Mouse (Mus musculus) intestine, embryonic 16.5 days (tissue): ENCODE measurements around the gene Gm20388. TPM values are rescaled to one million over a fixed set of nuclear protein-coding genes. Genes with fewer than 3 reads are reported as not detected.
A peak's percentile ranks its signal among the peaks of the same experiment; 100 is the strongest.

Source experiments
- ATAC-seq: fragments of 200-750 bp; cut with Nextera tagmentation; 2 replicates; pipeline ENCODE4 v1.8.0; 2017; ENCODE audit warnings: moderate TSS enrichment, moderate library complexity
- H3K27ac ChIP-seq: fragments of 300-500 bp; sonication (generic); 2 replicates; pipeline ENCODE4 v1.5.1; 2014; ENCODE audit warnings: mild to moderate bottlenecking, low read length
- H3K27me3 ChIP-seq: fragments of 300-500 bp; sonication (generic); replicated peaks from 2 replicates; pipeline ENCODE4 v1.6.1; 2014; ENCODE audit warnings: low read length, control low read depth, mixed read lengths; ENCODE audit not compliant: control insufficient read depth, insufficient read depth
- H3K36me3 ChIP-seq: fragments of 300-500 bp; sonication (generic); 2 replicates; pipeline ENCODE4 v1.6.1; 2014; ENCODE audit warnings: low read length, control low read depth; ENCODE audit not compliant: control insufficient read depth, insufficient read depth
- H3K4me1 ChIP-seq: fragments of 300-500 bp; sonication (generic); 2 replicates; pipeline ENCODE4 v1.6.1; 2014; ENCODE audit warnings: low read length, control low read depth, mixed read lengths; ENCODE audit not compliant: control insufficient read depth, insufficient read depth
- H3K4me2 ChIP-seq: fragments of 300-500 bp; sonication (generic); 2 replicates; pipeline ENCODE4 v1.6.1; 2014; ENCODE audit warnings: low read depth, low read length, control low read depth
- H3K4me3 ChIP-seq: fragments of 300-500 bp; sonication (generic); 2 replicates; pipeline ENCODE4 v1.5.1; 2014; ENCODE audit warnings: mild to moderate bottlenecking, low read length
- H3K9ac ChIP-seq: fragments of 300-500 bp; sonication (generic); 2 replicates; pipeline ENCODE4 v1.6.1; 2014; ENCODE audit warnings: low read depth, low read length
- H3K9me3 ChIP-seq: fragments of 300-500 bp; sonication (generic); 2 replicates; pipeline ENCODE4 v1.6.1; 2016; ENCODE audit warnings: low read length, control low read depth; ENCODE audit not compliant: control insufficient read depth
- WGBS: fragments of 180-500 bp; shearing (Covaris S2); extraction: QIAGEN DNeasy Blood & Tissue Kit; methylation state at CpG from one replicate; pipeline ENCODE4 v1.1.7; 2014; 5-methylcytosine and 5-hydroxymethylcytosine counted together
- polyA plus RNA-seq: library from polyadenylated mRNA; unstranded; fragments of >200 nt; fragmentation: Nextera tagmentation; extraction: Ambion mirVana; gene quantifications from 2 replicates; pipeline ENCODE4 v1.2.1, GENCODE M21; 2015

Gm20388 gene
- polyA plus RNA-seq, 1 experiment from 2014 or later = 5.8 TPM

DNA sequence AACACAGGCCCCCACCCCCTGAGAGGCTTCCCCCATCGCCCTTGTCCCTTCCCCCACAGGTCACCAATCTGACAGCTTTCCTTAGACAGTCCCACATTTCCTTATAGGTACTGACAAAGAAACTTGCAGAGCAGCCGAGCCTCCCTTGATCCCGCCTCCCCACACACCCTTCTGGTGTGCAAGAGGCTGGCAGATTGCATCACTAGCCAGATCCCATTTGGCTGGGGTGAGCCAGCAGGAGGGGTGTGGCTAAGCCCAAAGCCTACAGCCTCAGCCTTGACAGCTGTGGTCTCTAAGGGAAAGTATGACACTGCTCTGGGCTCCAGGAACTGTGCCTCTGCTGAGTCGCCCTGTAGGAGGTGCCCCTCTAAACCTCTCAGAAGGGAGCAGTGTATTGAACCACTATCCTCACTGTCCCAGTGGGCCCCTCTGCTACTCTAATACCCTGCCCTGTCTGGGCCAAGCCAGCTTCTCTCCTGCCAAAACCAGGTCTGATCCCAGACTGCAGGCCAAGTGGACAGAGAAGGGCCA is 1987.8 kb downstream of the Gm20388 start:
- Histone ChIP-seq H3K9me3 (no peaks in the 10 kb centered on the region), H3K9ac (peak overlapping the region; percentile 38), H3K27ac (peak overlapping the region; percentile 99), H3K36me3 (no peaks in the 10 kb centered on the region), H3K4me1 (peaks cover 41% of the 10 kb centered on the region), H3K4me3 (peak overlapping the region; percentile 33), H3K4me2 (peak overlapping the region; percentile 53), H3K27me3 (no peaks in the 10 kb centered on the region)
- 0% methylated on average over 4 of the region's 4 CpGs for WGBS
- ATAC-seq = peak; percentile 94

DNA sequence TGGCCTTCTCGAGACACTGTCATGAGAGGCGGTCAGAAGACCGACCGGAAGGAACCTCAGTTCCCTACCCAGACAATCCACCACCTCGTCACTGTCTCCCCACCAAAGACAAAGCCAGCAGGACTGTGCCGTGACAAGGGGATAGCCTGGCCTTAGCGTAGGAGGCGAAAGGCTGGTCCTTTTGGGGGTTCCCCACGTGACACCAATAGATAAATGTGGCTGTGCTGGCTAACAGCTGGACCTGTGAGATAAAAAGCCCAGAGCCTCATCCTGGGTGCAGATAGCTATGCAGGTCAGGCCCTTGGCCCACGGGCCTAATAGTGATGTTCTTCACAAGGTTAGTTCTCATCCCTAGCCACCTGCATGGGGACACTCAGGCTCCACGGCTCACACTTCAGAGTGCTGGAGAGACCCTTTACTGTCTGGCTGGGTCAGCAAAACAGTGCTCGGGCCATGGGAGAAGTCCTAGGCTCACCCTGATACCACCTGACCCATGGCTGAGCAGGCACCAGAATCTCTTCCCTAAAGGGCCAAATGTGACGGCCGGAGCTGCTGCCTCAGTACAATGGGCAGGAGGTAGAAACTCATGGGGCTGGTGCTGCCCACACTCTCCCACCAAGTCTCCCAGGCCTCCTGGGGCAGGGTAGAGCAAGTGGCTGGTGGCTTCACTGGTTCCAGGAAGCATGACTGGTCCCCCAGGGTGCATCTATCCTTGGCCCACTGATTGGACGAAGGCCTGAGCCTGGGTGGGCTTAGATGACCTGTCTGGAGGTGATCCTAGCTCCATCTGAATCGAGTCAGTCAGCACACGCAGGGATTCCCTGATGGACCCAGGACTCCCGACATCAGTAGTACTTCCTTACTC is 1988.8 kb downstream of the Gm20388 start:
- Histone ChIP-seq H3K9me3 (no peaks in the 10 kb centered on the region), H3K4me3 (no peak overlapping the region), H3K4me2 (no peak overlapping the region; the same call in 1 of the 2 replicates), H3K4me1 (peaks cover 47% of the 10 kb centered on the region), H3K36me3 (no peaks in the 10 kb centered on the region), H3K27ac (peak overlapping the region; percentile 99), H3K9ac (peak overlapping the region; percentile 38; the same call in 1 of the 2 replicates), H3K27me3 (no peaks in the 10 kb centered on the region)
- WGBS = 74% methylated on average over 18 of the region's 18 CpGs
- no peak for ATAC-seq

DNA sequence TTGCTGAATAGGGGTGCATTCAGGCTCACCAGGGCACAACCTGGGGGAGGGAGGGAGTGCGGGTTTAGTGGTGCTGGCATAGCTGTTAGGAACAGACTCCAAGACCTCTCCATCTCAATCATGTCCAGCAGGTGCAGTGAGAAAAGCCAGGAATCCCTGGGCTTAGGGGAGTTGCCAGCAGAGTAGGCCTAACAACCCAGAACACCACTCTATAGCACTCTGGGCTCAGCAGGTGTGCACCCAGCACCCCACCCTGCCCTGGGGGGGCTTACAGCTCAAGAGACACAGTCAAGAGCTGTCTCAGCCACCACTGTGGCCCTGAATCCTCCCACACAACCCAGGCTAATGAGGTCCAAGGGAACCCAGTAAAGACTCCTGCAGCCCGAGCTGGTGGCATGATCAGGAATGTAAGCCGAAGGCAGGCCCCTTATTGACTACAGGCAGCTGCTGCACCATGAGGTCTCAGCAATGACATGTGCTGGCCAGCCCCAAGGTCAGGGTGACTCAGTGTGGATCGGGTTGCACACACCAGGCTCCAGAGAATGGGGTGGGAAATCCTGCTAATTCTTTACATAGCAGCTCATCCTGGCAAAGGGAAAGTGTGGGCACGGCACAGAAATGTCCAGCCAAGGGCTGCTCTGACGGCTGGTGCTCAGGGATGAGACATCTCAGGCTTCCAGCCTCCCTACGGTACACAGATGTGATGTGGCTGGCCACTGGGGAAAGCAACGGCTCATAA is 1991.0 kb downstream of the Gm20388 start:
- Histone ChIP-seq H3K9me3 (no peaks in the 10 kb centered on the region), H3K4me3 (no peak overlapping the region), H3K4me1 (peaks cover 48% of the 10 kb centered on the region), H3K27me3 (no peaks in the 10 kb centered on the region), H3K27ac (no peak overlapping the region), H3K9ac (no peak overlapping the region), H3K36me3 (no peaks in the 10 kb centered on the region), H3K4me2 (no peak overlapping the region)
- WGBS = 55% methylated on average over 8 of the region's 8 CpGs
- no peak for ATAC-seq

DNA sequence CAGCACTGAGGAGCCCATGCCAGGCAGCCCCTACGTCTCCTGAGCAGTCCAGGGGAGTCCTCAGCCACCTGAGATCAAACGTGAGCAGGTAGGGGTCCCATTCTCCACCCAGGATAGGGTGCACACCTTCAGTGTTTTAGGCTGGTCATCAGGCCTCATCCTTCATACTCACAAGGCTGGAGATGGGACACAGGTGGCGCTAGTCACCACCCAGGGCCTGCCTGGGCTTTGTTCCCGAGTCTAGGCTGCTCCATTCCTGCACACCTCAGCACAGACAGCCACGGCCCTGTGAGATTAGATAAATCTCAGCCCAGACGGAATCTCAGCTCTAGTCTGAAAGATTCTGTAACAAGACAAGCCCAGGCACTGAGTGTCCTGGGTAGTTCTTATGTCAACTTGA is 1993.3 kb downstream of the Gm20388 start:
- Histone ChIP-seq H3K9ac (no peak overlapping the region), H3K9me3 (no peaks in the 10 kb centered on the region), H3K27ac (no peak overlapping the region), H3K27me3 (no peaks in the 10 kb centered on the region), H3K4me3 (no peak overlapping the region), H3K4me2 (no peak overlapping the region), H3K4me1 (peaks cover 36% of the 10 kb centered on the region), H3K36me3 (no peaks in the 10 kb centered on the region)
- 55% methylated on average over 6 of the region's 6 CpGs for WGBS
- ATAC-seq = no peak

DNA sequence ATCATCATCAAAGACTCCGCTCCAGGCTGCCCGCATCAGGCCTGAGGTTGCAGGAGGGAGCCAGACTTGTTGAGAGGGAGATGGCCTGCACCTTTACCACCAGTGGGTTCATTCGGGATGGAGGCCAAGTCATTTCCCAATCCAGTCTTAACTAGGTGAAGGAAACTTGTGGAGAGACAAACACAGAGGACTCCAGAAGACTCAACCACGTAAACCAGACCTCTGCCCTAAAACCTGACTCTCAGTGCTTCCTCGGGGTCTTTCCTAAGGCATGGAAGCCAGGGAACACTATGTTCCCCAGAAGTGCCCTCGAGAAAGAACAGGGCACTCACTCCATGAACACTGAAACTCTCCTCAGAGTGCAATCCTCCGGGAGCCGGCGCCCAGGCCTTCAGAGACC is 1994.4 kb downstream of the Gm20388 start:
- no peak overlapping the region for H3K4me3 ChIP-seq

DNA sequence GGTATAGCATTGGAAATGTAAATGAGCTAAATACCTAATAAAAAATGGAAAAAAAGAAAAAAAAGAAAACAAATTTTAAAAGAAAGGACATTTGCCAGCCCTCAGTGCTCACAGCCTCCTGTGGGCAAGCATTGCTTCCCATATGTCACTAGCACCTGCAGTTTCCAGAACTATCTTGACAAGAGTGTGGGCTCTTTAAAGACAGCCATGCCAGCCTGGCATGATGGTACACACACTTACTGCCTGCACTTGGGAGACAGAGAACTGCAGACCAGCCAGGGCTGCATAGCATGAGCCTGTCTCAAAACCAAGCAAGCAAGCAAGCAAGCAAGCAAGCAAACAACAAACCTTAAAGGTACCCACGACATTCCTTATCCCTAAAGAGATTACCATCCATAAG is 1994.8 kb downstream of the Gm20388 start:
- Histone ChIP-seq H3K4me3 (peak overlapping the region; percentile 82), H3K4me2 (peak overlapping the region; percentile 99), H3K27ac (no peak overlapping the region), H3K9ac (peak overlapping the region; percentile 74; the same call in 1 of the 2 replicates), H3K36me3 (no peaks in the 10 kb centered on the region), H3K9me3 (no peaks in the 10 kb centered on the region), H3K4me1 (peaks cover 29% of the 10 kb centered on the region), H3K27me3 (no peaks in the 10 kb centered on the region)
- WGBS = 53% methylated on average over 1 of the region's 1 CpGs
- ATAC-seq = no peak

More for the DNA sequence above, 1994.4 kb downstream of the Gm20388 start:
- H3K4me2 ChIP-seq = peak overlapping the region; percentile 99
- H3K4me1 ChIP-seq = peaks cover 29% of the 10 kb centered on the region
- WGBS = 84% methylated on average over 9 of the region's 9 CpGs
- H3K27ac ChIP-seq = no peak overlapping the region
- H3K9ac ChIP-seq = no peak overlapping the region
- H3K36me3 ChIP-seq = no peaks in the 10 kb centered on the region
- no peaks in the 10 kb centered on the region for H3K27me3 ChIP-seq
- H3K9me3 ChIP-seq = no peaks in the 10 kb centered on the region
- no peak for ATAC-seq

DNA sequence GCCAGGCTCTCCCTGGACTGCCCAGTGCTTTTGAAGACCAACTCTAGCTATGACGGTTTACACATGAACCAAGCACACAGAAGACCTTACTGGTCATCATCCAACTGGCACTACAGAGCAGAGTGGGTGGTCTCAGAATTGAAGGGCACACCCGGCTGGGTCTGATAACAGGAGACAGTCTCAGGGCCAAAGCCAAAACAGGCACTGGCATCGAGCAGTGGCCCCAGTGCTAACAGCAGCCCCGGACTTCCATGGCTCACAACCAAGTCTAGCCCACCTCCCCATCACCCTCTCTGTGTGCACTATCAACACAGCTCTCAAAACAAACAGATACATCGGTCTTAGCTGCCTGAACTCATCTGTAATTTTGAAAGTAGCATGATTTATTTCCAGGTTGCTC is 1995.2 kb downstream of the Gm20388 start:
- Histone ChIP-seq H3K4me1 (peaks cover 29% of the 10 kb centered on the region), H3K9ac (peak overlapping the region; percentile 74), H3K36me3 (no peaks in the 10 kb centered on the region), H3K4me3 (peak overlapping the region; percentile 82), H3K27ac (no peak overlapping the region), H3K4me2 (peak overlapping the region; percentile 99), H3K9me3 (no peaks in the 10 kb centered on the region), H3K27me3 (no peaks in the 10 kb centered on the region)
- ATAC-seq = no peak
- WGBS = 20% methylated on average over 5 of the region's 5 CpGs

DNA sequence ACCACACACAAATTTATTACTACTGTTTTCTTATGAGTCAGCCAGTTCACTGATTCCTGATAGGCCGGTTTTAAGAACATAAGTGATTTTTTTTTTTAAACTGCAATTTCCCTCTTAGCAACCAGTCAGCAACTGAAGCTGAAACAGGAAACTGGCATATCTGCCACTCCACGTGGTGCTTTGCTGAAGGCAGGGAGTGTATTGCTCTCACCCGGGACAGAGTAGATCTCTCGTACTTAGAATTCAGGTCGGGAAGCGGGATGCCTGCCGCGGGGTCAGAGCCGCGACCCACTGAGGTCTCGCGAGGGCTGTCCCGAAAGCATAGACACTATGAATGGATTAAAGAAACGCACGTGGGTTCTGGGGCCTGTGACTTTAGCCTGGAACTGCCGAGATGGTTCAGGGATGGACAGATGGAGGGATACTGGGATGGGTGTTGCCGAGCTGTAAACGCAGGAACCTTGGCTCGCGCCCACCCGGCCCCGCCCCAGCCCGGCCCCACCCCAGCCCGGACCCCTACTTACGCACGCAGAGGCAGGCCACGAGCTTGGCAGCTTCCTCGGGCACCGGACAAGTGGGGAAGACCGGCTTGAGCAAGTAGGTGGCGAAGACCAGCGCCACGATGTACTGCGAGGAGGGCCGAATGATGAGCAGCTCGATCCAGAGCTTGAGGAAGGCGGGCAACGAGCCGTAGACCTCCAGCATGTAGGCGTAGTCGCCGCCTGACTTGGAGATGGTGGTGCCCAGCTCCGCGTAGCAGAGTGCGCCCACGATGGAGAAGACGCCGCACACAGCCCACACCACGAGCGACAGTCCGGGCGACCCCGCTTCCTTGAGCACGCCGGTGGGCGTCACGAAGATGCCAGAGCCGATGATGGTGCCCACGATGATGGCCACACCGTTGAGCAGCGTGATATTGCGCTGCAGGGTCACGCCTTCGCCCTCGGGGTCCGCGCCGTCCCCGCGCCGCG is 1996.2 kb downstream of the Gm20388 start:
- H3K27ac ChIP-seq = no peak overlapping the region

More for the DNA sequence above, 1996.2 kb downstream of the Gm20388 start:
- no peaks in the 10 kb centered on the region for H3K9me3 ChIP-seq
- H3K4me3 ChIP-seq = peak overlapping the region; percentile 82
- peak; percentile 54 for ATAC-seq
- WGBS = under 1% methylated on average over 72 of the region's 72 CpGs
- H3K4me1 ChIP-seq = peaks cover 27% of the 10 kb centered on the region
- no peaks in the 10 kb centered on the region for H3K36me3 ChIP-seq
- peak overlapping the region; percentile 74 for H3K9ac ChIP-seq
- peak overlapping the region; percentile 99 for H3K4me2 ChIP-seq
- no peaks in the 10 kb centered on the region for H3K27me3 ChIP-seq
